ENCODE assay signal across 18 mouse cellular contexts in the genomic region with DNA sequence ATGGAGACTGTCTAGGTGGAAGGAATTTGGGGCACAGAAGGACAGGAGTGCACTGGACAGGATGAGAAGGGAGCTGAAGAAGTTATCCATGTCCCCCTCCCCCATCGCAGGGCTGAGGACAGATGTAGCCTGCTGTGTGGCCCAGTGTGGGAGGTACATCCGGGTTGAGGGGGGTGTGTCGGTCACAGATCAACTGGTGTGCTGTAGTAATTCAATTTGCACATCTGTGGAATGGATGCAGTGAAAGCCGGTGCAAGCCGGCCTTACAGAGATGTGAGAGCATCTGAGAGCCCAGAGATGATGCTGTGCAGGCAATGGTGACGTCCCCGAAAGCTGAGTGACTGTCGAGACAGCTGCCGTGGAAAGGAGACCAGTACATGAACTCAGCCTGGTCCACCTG. TPM values are rescaled to one million over a fixed set of nuclear protein-coding genes. Genes with fewer than 3 reads are reported as not detected.
"Had no signal": no experiment of that assay in that cellular context is flagged by ENCODE, and none has a peak within 500 bp of the region (broad histone marks: within the 10 kb centered on the region; RNA-seq: fewer than 3 reads in every experiment).

No protein-coding gene starts in this region.

- H3K36me3 ChIP-seq: midbrain, embryonic 13.5 days; midbrain, embryonic 15.5 days; neural tube, embryonic 12.5 days had no signal

- H3K4me3 ChIP-seq: megakaryocyte, embryonic 14.5 days; midbrain, embryonic 13.5 days; midbrain, embryonic 15.5 days; neural tube, embryonic 12.5 days had no signal

- H3K9me3 ChIP-seq: megakaryocyte, embryonic 14.5 days; midbrain, embryonic 13.5 days; midbrain, embryonic 15.5 days; neural tube, embryonic 12.5 days had no signal

- H3K27me3 ChIP-seq: neural tube, embryonic 12.5 days had no signal

- H3K9ac ChIP-seq: lung, embryonic 14.5 days; midbrain, embryonic 13.5 days; midbrain, embryonic 15.5 days; neural tube, embryonic 12.5 days had no signal

- H3K4me2 ChIP-seq: lung, embryonic 14.5 days; midbrain, embryonic 11.5 days; midbrain, embryonic 13.5 days; midbrain, embryonic 15.5 days; neural tube, embryonic 12.5 days had no signal

- DNase-seq: lung, adult 18-20 months; lung, embryonic 14.5 days; lung, postnatal 10 days; lung, postnatal 36 days; right cerebral cortex, adult 18-20 months; right cerebral cortex, postnatal 25 days; right cerebral cortex, postnatal 4 days; spleen, adult 18-20 months; thymus, adult 18-20 months; thymus, postnatal 14 days; thymus, postnatal 36 days had no signal

- H3K4me1 ChIP-seq: megakaryocyte, embryonic 14.5 days had no signal

- ATAC-seq: midbrain, embryonic 13.5 days; midbrain, embryonic 15.5 days had no signal

- H3K27ac ChIP-seq: macrophage; midbrain, embryonic 13.5 days; midbrain, embryonic 15.5 days; neural tube, embryonic 12.5 days had no signal

RNA-seq across cellular contexts. Expression of a gene that starts 20.3 kb away (rescaled TPM):
- total RNA-seq: neutrophil, adult 5-6 weeks had no signal
